Comparison of ENCODE assay signal across 9 mouse cellular contexts in genomic region chr3:137968820-137969486, GRCm38 (mm10). TPM values are rescaled to one million over a fixed set of nuclear protein-coding genes. Genes with fewer than 3 reads are reported as not detected.
DNase-seq lines count a peak whose midpoint lies in the region; ATAC-seq lines count a peak whose summit lies in the region.
"Had no signal": no experiment of that assay in that cellular context is flagged by ENCODE, and none has a peak within 500 bp of the region (broad histone marks: within the 10 kb centered on the region; RNA-seq: fewer than 3 reads in every experiment).

No protein-coding gene starts in this region.

- no peaks in the 10 kb centered on the region for H3K9me3 ChIP-seq in midbrain, embryonic 11.5 days (ENCODE audit: control insufficient read depth, low read length)
- H3K9me3 ChIP-seq in midbrain, embryonic 16.5 days (replicated peaks; ENCODE audit: control insufficient read depth, low read length, poor library complexity, severe bottlenecking): no peaks in the 10 kb centered on the region
- H3K9me3 ChIP-seq in stomach, embryonic 16.5 days (replicated peaks; ENCODE audit: control insufficient read depth, low read length): no peaks in the 10 kb centered on the region
- H3K9me3 ChIP-seq in hindbrain, embryonic 16.5 days (ENCODE audit: control insufficient read depth, low read length): no peaks in the 10 kb centered on the region
- H3K9me3 ChIP-seq: forebrain, embryonic 12.5 days had no signal

- ATAC-seq in midbrain, embryonic 11.5 days (ENCODE audit: low FRiP score): no peak
- no peak for ATAC-seq in midbrain, embryonic 16.5 days
- ATAC-seq in stomach, embryonic 16.5 days (ENCODE audit: insufficient read depth, low FRiP score): no peak; the same call in 1 of the 2 replicates
- ATAC-seq in hindbrain, embryonic 16.5 days: no peak

- H3K27ac ChIP-seq in midbrain, embryonic 11.5 days (ENCODE audit: low read depth, low read length): no peak overlapping the region
- no peak overlapping the region for H3K27ac ChIP-seq in midbrain, embryonic 16.5 days (ENCODE audit: low read length)
- no peak overlapping the region; the same call in 1 of the 2 replicates for H3K27ac ChIP-seq in stomach, embryonic 16.5 days (ENCODE audit: low read length)
- no peak overlapping the region for H3K27ac ChIP-seq in hindbrain, embryonic 16.5 days (ENCODE audit: low read depth, low read length)
- H3K27ac ChIP-seq: forebrain, embryonic 12.5 days had no signal

- H3K4me3 ChIP-seq in midbrain, embryonic 11.5 days (ENCODE audit: low read depth, low read length): no peak overlapping the region
- H3K4me3 ChIP-seq in midbrain, embryonic 16.5 days (ENCODE audit: low read depth, low read length): no peak overlapping the region
- no peak overlapping the region for H3K4me3 ChIP-seq in stomach, embryonic 16.5 days (replicated peaks; ENCODE audit: low read length)
- no peak overlapping the region for H3K4me3 ChIP-seq in hindbrain, embryonic 16.5 days (ENCODE audit: low read length)
- H3K4me3 ChIP-seq: forebrain, embryonic 12.5 days had no signal

- no peaks in the 10 kb centered on the region for H3K27me3 ChIP-seq in midbrain, embryonic 11.5 days (ENCODE audit: control insufficient read depth, insufficient read depth, low read length)
- H3K27me3 ChIP-seq in midbrain, embryonic 16.5 days (ENCODE audit: control insufficient read depth, insufficient read depth, low read depth, low read length): no peaks in the 10 kb centered on the region
- no peaks in the 10 kb centered on the region for H3K27me3 ChIP-seq in stomach, embryonic 16.5 days (ENCODE audit: control insufficient read depth, insufficient read depth, low read length)
- no peaks in the 10 kb centered on the region for H3K27me3 ChIP-seq in hindbrain, embryonic 16.5 days (replicated peaks; ENCODE audit: control insufficient read depth, insufficient read depth, low read length)
- H3K27me3 ChIP-seq: forebrain, embryonic 12.5 days had no signal

- DNase-seq in midbrain, embryonic 11.5 days (ENCODE audit: low spot score, missing footprints): peak; percentile 53
- DNase-seq in c-Kit-positive CD71-positive TER-119-positive erythroid progenitor cells, embryonic 14.5 days (ENCODE audit: low spot score): peak; percentile 81
- DNase-seq in large intestine, adult 2 months (ENCODE audit: low read depth, low spot score): peak; percentile 33
- DNase-seq in testis, postnatal 10 days (ENCODE audit: low spot score): no peak
- DNase-seq: cerebellum, postnatal 10 days had no signal

- H3K36me3 ChIP-seq in midbrain, embryonic 11.5 days (ENCODE audit: control insufficient read depth, insufficient read depth, low read length): no peaks in the 10 kb centered on the region
- no peaks in the 10 kb centered on the region for H3K36me3 ChIP-seq in midbrain, embryonic 16.5 days (ENCODE audit: control insufficient read depth, insufficient read depth, low read length)
- no peaks in the 10 kb centered on the region for H3K36me3 ChIP-seq in stomach, embryonic 16.5 days (ENCODE audit: control insufficient read depth, insufficient read depth, low read length)
- H3K36me3 ChIP-seq in hindbrain, embryonic 16.5 days (ENCODE audit: control insufficient read depth, insufficient read depth, low read length): no peaks in the 10 kb centered on the region
- H3K36me3 ChIP-seq: forebrain, embryonic 12.5 days had no signal

- H3K4me1 ChIP-seq in midbrain, embryonic 11.5 days (ENCODE audit: control insufficient read depth, insufficient read depth, low read length): no peaks in the 10 kb centered on the region
- no peaks in the 10 kb centered on the region for H3K4me1 ChIP-seq in midbrain, embryonic 16.5 days (ENCODE audit: control insufficient read depth, insufficient read depth, low read length)
- H3K4me1 ChIP-seq in stomach, embryonic 16.5 days (ENCODE audit: control insufficient read depth, insufficient read depth, low read length): peaks cover 8% of the 10 kb centered on the region; the same call in 1 of the 2 replicates
- H3K4me1 ChIP-seq in hindbrain, embryonic 16.5 days (ENCODE audit: control insufficient read depth, insufficient read depth, low read depth, low read length): no peaks in the 10 kb centered on the region; the same call in 1 of the 2 replicates
- H3K4me1 ChIP-seq: forebrain, embryonic 12.5 days had no signal

- no peak overlapping the region for H3K9ac ChIP-seq in midbrain, embryonic 11.5 days (ENCODE audit: low read length)
- no peak overlapping the region for H3K9ac ChIP-seq in midbrain, embryonic 16.5 days (ENCODE audit: low read depth, low read length)
- no peak overlapping the region for H3K9ac ChIP-seq in stomach, embryonic 16.5 days (ENCODE audit: low read length)
- H3K9ac ChIP-seq in hindbrain, embryonic 16.5 days (ENCODE audit: low read depth, low read length): no peak overlapping the region
- H3K9ac ChIP-seq: forebrain, embryonic 12.5 days had no signal

- H3K4me2 ChIP-seq in midbrain, embryonic 11.5 days: no peak overlapping the region
- H3K4me2 ChIP-seq in midbrain, embryonic 16.5 days (ENCODE audit: low read length): no peak overlapping the region
- H3K4me2 ChIP-seq in stomach, embryonic 16.5 days (ENCODE audit: low read depth, low read length): peak overlapping the region; percentile 1; the same call in 1 of the 2 replicates
- no peak overlapping the region for H3K4me2 ChIP-seq in hindbrain, embryonic 16.5 days (ENCODE audit: low read length)

- WGBS in midbrain, embryonic 11.5 days: 90% methylated on average over 9 of the region's 9 CpGs
- WGBS in midbrain, embryonic 16.5 days: 91% methylated on average over 9 of the region's 9 CpGs
- 32% methylated on average over 9 of the region's 9 CpGs for WGBS in large intestine, adult 2 months
- 61% methylated on average over 9 of the region's 9 CpGs for WGBS in stomach, embryonic 16.5 days
- 92% methylated on average over 9 of the region's 9 CpGs for WGBS in hindbrain, embryonic 16.5 days

RNA-seq across cellular contexts. Expression of gene Dapp1, which starts 12.4 kb away (rescaled TPM):
- 3.2 and 3.4 TPM in 2 replicates for polyA plus RNA-seq in midbrain, embryonic 11.5 days (2014; fragmentation: Nextera tagmentation; extraction: Ambion mirVana)
- polyA plus RNA-seq in midbrain, embryonic 16.5 days (2015; fragmentation: Nextera tagmentation; extraction: Ambion mirVana): 1.5 and 2.7 TPM in 2 replicates
- polyA plus RNA-seq in large intestine, adult 2 months (2012; rRNA removed): 9.0 and 10.9 TPM in 2 replicates
- 17.3 and 18.0 TPM in 2 replicates for polyA plus RNA-seq in stomach, embryonic 16.5 days (2015; fragmentation: Nextera tagmentation; extraction: Ambion mirVana)
- 3.0 and 3.1 TPM in 2 replicates for polyA plus RNA-seq in hindbrain, embryonic 16.5 days (2015; fragmentation: Nextera tagmentation; extraction: Ambion mirVana)

RNA-seq across cellular contexts. Expression of gene Lamtor3, which starts 50.6 kb away (rescaled TPM):
- 98.7 and 106 TPM in 2 replicates for polyA plus RNA-seq in midbrain, embryonic 11.5 days (2014; fragmentation: Nextera tagmentation; extraction: Ambion mirVana)
- 132 and 133 TPM in 2 replicates for polyA plus RNA-seq in midbrain, embryonic 16.5 days (2015; fragmentation: Nextera tagmentation; extraction: Ambion mirVana)
- polyA plus RNA-seq in large intestine, adult 2 months (2012; rRNA removed): 25.4 and 29.1 TPM in 2 replicates
- 113 and 118 TPM in 2 replicates for polyA plus RNA-seq in stomach, embryonic 16.5 days (2015; fragmentation: Nextera tagmentation; extraction: Ambion mirVana)
- polyA plus RNA-seq in hindbrain, embryonic 16.5 days (2015; fragmentation: Nextera tagmentation; extraction: Ambion mirVana): 132 and 135 TPM in 2 replicates
